Mouse (Mus musculus) testis, adult 2 months (tissue): ENCODE results near the gene Thumpd2.

Source experiments
- CTCF ChIP-seq: fragments of 200-500 bp; IDR thresholded peaks from 2 replicates; pipeline ENCODE4 v1.5.1; 2012; ENCODE audit warnings: low read depth, mild to moderate bottlenecking, inconsistent platforms, low read length, moderate library complexity; ENCODE audit not compliant: control insufficient read depth, insufficient read depth, insufficient replicate concordance
- POLR2A ChIP-seq: fragments of 200-500 bp; IDR thresholded peaks from 2 replicates; pipeline ENCODE4 v1.6.1; 2012; ENCODE audit warnings: low read depth, mild to moderate bottlenecking, inconsistent platforms, low read length, moderate library complexity; ENCODE audit not compliant: control insufficient read depth

DNA sequence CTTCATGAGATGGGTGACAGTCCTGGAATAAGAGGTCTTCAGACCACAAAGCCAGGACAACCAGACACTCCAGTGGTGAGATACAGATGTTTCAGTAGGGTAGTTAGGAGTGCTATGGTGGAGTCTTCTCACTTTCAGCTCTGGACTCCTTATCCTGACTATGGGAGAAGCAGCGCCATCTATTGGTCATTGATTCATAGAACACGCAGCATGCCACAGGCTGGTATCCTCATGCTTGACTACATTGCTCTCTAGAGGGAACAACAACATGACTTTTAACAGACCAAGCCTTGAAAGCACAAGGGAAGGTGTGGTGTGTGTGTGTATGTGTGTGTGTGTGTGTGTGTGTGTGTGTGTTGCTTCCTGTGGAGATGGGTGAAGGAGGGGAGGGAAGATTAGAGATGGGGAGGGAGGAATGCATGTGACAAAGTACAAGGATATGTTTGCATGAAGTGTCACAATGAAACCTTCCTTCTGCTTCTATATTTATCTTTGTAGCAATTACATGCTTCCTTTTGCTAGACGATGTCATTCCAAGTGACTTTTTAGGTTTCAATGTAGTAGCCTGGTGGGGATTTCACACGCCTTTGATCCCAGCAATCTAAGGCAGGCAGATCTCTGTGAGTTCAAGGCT lies 49.0 kb downstream of the Thumpd2 start:
- TF ChIP-seq POLR2A (no peak), CTCF (peak; percentile 14; the same call in 1 of the 2 replicates)
